Mouse (Mus musculus) heart, embryonic 13.5 days (tissue): ENCODE measurements around the gene Scfd2. TPM values are rescaled to one million over a fixed set of nuclear protein-coding genes. Genes with fewer than 3 reads are reported as not detected.
A peak's percentile ranks its signal among the peaks of the same experiment; 100 is the strongest.

Experiments
- ATAC-seq: fragments of 200-750 bp; cut with Nextera tagmentation; 2 replicates; pipeline ENCODE4 v1.8.0; 2017; ENCODE audit warnings: moderate TSS enrichment; ENCODE audit not compliant: insufficient number of reproducible peaks, low FRiP score, low TSS enrichment; ENCODE audit errors: extremely low read depth
- H3K27ac ChIP-seq: fragments of 300-500 bp; sonication (generic); replicated peaks from 2 replicates; pipeline ENCODE4 v1.5.1; 2015; ENCODE audit warnings: moderate library complexity, mild to moderate bottlenecking, inconsistent platforms
- H3K27me3 ChIP-seq: fragments of 300-500 bp; sonication (generic); replicated peaks from 2 replicates; pipeline ENCODE4 v1.6.1; 2015; ENCODE audit warnings: mild to moderate bottlenecking, inconsistent platforms
- H3K36me3 ChIP-seq: fragments of 300-500 bp; sonication (generic); 2 replicates; pipeline ENCODE4 v1.6.1; 2015; ENCODE audit warnings: mild to moderate bottlenecking, inconsistent platforms
- H3K4me1 ChIP-seq: fragments of 300-500 bp; sonication (generic); 2 replicates; pipeline ENCODE4 v1.6.1; 2015; ENCODE audit warnings: inconsistent platforms
- H3K4me2 ChIP-seq: fragments of 300-500 bp; sonication (generic); 2 replicates; pipeline ENCODE4 v1.6.1; 2015; ENCODE audit warnings: inconsistent platforms, mild to moderate bottlenecking, moderate library complexity
- H3K4me3 ChIP-seq: fragments of 300-500 bp; sonication (generic); 2 replicates; pipeline ENCODE4 v1.5.1; 2015; ENCODE audit warnings: moderate library complexity, mild to moderate bottlenecking, inconsistent platforms
- H3K9ac ChIP-seq: fragments of 300-500 bp; sonication (generic); 2 replicates; pipeline ENCODE4 v1.6.1; 2015; ENCODE audit warnings: inconsistent platforms, mild to moderate bottlenecking, moderate library complexity
- H3K9me3 ChIP-seq: fragments of 300-500 bp; sonication (generic); 2 replicates; pipeline ENCODE4 v1.6.1; 2016; ENCODE audit warnings: inconsistent platforms
- WGBS: fragments of 180-500 bp; shearing (Covaris S2); methylation state at CpG from one replicate; pipeline ENCODE4 v1.1.7; 2015; ENCODE audit warnings: mixed read lengths; 5-methylcytosine and 5-hydroxymethylcytosine counted together
- polyA plus RNA-seq: library from polyadenylated mRNA; unstranded; fragments of >200 nt; fragmentation: Nextera tagmentation; extraction: Ambion mirVana; gene quantifications from 2 replicates; pipeline ENCODE4 v1.2.1, GENCODE M21; 2015

Scfd2 gene
- polyA plus RNA-seq, 1 experiment from 2014 or later, result 12.4 TPM

GRCm38 (mm10) chr5:74291575-74291974, 240.0 kb downstream of the Scfd2 start:
- Histone ChIP-seq H3K27ac (peak overlapping the region; percentile 87), H3K4me3 (no peak overlapping the region), H3K4me1 (peaks cover 40% of the 10 kb centered on the region), H3K9me3 (no peaks in the 10 kb centered on the region), H3K27me3 (no peaks in the 10 kb centered on the region), H3K36me3 (no peaks in the 10 kb centered on the region), H3K4me2 (peak overlapping the region; percentile 38), H3K9ac (peak overlapping the region; percentile 58; the same call in 1 of the 2 replicates)
- WGBS, result 47% methylated on average over 9 of the region's 9 CpGs
- no peak for ATAC-seq

DNA sequence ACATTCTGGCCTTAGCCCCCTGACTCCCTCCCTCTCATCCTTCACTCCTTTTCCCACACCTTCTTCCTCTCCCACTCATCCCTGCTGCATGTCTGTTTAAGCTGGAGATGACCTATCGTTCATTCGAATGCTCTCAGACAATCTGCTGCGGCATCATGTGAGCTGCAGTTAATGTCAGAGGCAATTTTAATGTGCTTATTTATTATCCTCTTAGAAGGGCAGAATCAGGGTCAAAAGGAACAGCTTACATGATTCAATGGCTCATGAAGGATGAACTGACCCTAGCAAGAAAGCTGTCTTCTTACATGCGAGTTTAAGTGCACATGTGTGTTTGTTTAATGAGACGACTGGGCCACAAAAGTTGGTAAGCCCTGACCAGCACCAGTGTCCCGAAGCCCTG, 241.6 kb downstream of the Scfd2 start:
- Histone ChIP-seq H3K9ac (no peak overlapping the region), H3K4me2 (no peak overlapping the region), H3K4me1 (peaks cover 46% of the 10 kb centered on the region), H3K27ac (no peak overlapping the region), H3K4me3 (no peak overlapping the region), H3K27me3 (no peaks in the 10 kb centered on the region), H3K9me3 (no peaks in the 10 kb centered on the region), H3K36me3 (no peaks in the 10 kb centered on the region)
- WGBS, result 87% methylated on average over 6 of the region's 6 CpGs
- no peak for ATAC-seq

DNA sequence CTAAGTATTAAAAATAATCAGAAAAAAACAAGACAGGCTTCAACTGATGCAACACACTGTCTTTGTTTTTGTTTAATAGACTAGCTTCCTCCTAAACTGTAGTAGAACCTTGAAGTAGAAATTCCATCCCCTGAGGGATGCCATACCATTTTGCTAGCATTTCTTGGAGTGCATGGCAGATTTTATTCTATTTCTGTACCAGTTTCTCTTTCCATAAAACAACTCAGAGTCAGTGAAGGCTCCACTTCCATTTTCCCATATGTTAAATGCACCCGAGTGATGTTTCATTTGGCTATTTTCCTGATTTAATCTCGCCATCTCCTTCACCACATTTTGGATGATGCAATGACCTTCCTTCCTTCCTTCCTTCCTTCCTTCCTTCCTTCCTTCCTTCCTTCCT, 243.4 kb downstream of the Scfd2 start:
- ATAC-seq, result no peak
- Histone ChIP-seq H3K27ac (no peak overlapping the region), H3K9ac (no peak overlapping the region), H3K36me3 (no peaks in the 10 kb centered on the region), H3K4me2 (no peak overlapping the region), H3K4me1 (peaks cover 50% of the 10 kb centered on the region), H3K4me3 (no peak overlapping the region), H3K9me3 (no peaks in the 10 kb centered on the region), H3K27me3 (no peaks in the 10 kb centered on the region)
- WGBS, result 70% methylated on average over 2 of the region's 2 CpGs

DNA sequence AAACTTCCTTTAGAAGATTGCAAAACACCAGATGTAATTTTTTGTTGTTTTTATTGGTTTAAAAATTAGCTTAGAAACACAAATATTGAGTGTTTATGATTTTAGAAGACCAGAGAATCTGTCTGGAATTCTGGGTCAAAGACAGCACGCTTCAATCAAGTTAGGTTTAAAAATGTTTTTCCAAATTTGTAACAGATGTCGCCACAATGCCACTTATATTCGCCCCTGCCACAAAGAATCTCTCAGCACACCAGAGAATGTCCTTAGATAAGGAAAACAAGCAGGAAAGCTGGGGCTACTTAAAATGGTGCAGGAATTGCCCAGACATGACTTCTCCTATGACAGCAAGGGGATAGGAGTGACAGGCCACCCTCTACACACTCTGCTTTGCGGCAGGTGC, 245.3 kb downstream of the Scfd2 start:
- Histone ChIP-seq H3K9me3 (no peaks in the 10 kb centered on the region), H3K27ac (no peak overlapping the region), H3K9ac (no peak overlapping the region; the same call in 1 of the 2 replicates)

GRCm38 (mm10) chr5:74285764-74286163, 245.8 kb downstream of the Scfd2 start:
- 46% methylated on average over 7 of the region's 7 CpGs for WGBS
- no peak for ATAC-seq
- H3K9me3 ChIP-seq, result no peaks in the 10 kb centered on the region
- 0 out of 2 replicates have a peak overlapping the region, but pooled peaks have one; percentile 43 for H3K27ac ChIP-seq
- peaks cover 47% of the 10 kb centered on the region for H3K4me1 ChIP-seq
- no peak overlapping the region for H3K4me2 ChIP-seq
- H3K9ac ChIP-seq, result no peak overlapping the region
- no peaks in the 10 kb centered on the region for H3K36me3 ChIP-seq
- no peaks in the 10 kb centered on the region for H3K27me3 ChIP-seq
- H3K4me3 ChIP-seq, result no peak overlapping the region

More for the DNA sequence above, 245.3 kb downstream of the Scfd2 start:
- no peak overlapping the region for H3K4me3 ChIP-seq
- H3K4me1 ChIP-seq, result peaks cover 44% of the 10 kb centered on the region
- 43% methylated on average over 4 of the region's 4 CpGs for WGBS
- no peak for ATAC-seq
- H3K27me3 ChIP-seq, result no peaks in the 10 kb centered on the region
- no peaks in the 10 kb centered on the region for H3K36me3 ChIP-seq
- no peak overlapping the region for H3K4me2 ChIP-seq

- Histone ChIP-seq H3K4me2 (no peak overlapping the region), H3K9me3 (no peaks in the 10 kb centered on the region), H3K9ac (no peak overlapping the region), H3K4me1 (peaks cover 48% of the 10 kb centered on the region), H3K27ac (no peak overlapping the region), H3K36me3 (no peaks in the 10 kb centered on the region), H3K27me3 (no peaks in the 10 kb centered on the region), H3K4me3 (no peak overlapping the region)
- 84% methylated on average over 2 of the region's 2 CpGs for WGBS
- no peak for ATAC-seq
Observed at GRCm38 (mm10) chr5:74285289-74285688, 246.3 kb downstream of the Scfd2 start.

DNA sequence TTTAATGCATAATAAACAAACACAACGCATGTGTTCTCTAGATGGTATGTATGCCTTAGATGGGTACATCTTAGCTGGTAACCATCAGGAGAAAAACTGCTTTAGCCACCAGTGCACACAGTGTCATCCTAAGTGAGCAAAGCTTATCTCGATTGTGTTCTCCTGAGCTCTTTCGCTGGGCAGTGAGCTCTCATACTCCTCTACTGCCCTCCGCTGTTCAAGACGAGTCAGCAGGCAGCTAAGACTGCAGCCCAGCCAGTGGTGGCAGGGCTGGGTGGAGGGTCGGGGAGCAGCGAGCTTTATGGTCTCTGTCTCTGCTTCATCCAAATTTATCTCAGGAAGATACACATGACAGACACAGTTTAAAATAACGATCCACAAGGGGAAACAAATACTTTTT, 248.0 kb downstream of the Scfd2 start:
- no peaks in the 10 kb centered on the region for H3K27me3 ChIP-seq
- H3K9me3 ChIP-seq, result no peaks in the 10 kb centered on the region
- no peak overlapping the region for H3K4me3 ChIP-seq
- no peaks in the 10 kb centered on the region for H3K36me3 ChIP-seq
- no peak overlapping the region for H3K4me2 ChIP-seq
- WGBS, result 31% methylated on average over 8 of the region's 8 CpGs
- H3K4me1 ChIP-seq, result peaks cover 60% of the 10 kb centered on the region
- no peak for ATAC-seq
- H3K9ac ChIP-seq, result no peak overlapping the region
- H3K27ac ChIP-seq, result no peak overlapping the region

- Histone ChIP-seq H3K9ac (no peak overlapping the region), H3K27ac (peak overlapping the region; percentile 17; the same call in 1 of the 2 replicates), H3K27me3 (no peaks in the 10 kb centered on the region; the same call in 1 of the 2 replicates), H3K4me3 (no peak overlapping the region), H3K4me1 (peaks cover 60% of the 10 kb centered on the region), H3K9me3 (no peaks in the 10 kb centered on the region), H3K4me2 (no peak overlapping the region), H3K36me3 (no peaks in the 10 kb centered on the region)
- WGBS, result 66% methylated on average over 8 of the region's 8 CpGs
- no peak for ATAC-seq
Observed at GRCm38 (mm10) chr5:74281480-74281879, 250.1 kb downstream of the Scfd2 start.

DNA sequence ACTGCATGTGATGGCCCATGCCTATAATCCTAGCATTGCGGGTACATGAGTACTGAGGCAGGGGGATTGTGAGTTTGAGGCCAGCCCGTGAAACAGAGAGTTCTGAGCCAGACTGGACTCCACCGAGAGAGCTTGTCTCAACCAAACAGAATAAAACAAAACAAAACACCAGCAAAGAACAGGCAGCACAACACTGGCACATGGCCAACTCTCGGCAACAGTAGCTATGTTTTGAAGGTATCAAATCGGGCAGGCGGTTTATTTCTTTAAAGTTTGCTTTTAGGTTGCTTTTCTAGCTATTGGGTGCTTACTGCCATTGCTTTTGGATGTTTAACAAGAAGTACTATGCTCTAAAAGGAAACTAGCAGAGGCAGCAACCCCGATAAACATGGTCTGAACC, 251.9 kb downstream of the Scfd2 start:
- Histone ChIP-seq H3K4me2 (no peak overlapping the region), H3K9me3 (no peaks in the 10 kb centered on the region), H3K27me3 (no peaks in the 10 kb centered on the region; the same call in 1 of the 2 replicates), H3K36me3 (no peaks in the 10 kb centered on the region), H3K27ac (no peak overlapping the region), H3K4me3 (no peak overlapping the region), H3K4me1 (peaks cover 42% of the 10 kb centered on the region), H3K9ac (no peak overlapping the region)
- 67% methylated on average over 7 of the region's 7 CpGs for WGBS
- no peak for ATAC-seq

- H3K4me2 ChIP-seq, result no peak overlapping the region
- H3K27me3 ChIP-seq, result no peaks in the 10 kb centered on the region; the same call in 1 of the 2 replicates
- peaks cover 43% of the 10 kb centered on the region for H3K4me1 ChIP-seq
- no peaks in the 10 kb centered on the region for H3K36me3 ChIP-seq
- WGBS, result 69% methylated on average over 7 of the region's 7 CpGs
- ATAC-seq, result no peak
- H3K27ac ChIP-seq, result no peak overlapping the region
- no peak overlapping the region for H3K4me3 ChIP-seq
- H3K9ac ChIP-seq, result 0 out of 2 replicates have a peak overlapping the region, but pooled peaks have one; percentile 33
- no peaks in the 10 kb centered on the region for H3K9me3 ChIP-seq
Observed at GRCm38 (mm10) chr5:74278428-74278827, 253.1 kb downstream of the Scfd2 start.

GRCm38 (mm10) chr5:74277712-74278111, 253.8 kb downstream of the Scfd2 start:
- no peak for ATAC-seq
- WGBS, result 3% methylated on average over 3 of the region's 3 CpGs

DNA sequence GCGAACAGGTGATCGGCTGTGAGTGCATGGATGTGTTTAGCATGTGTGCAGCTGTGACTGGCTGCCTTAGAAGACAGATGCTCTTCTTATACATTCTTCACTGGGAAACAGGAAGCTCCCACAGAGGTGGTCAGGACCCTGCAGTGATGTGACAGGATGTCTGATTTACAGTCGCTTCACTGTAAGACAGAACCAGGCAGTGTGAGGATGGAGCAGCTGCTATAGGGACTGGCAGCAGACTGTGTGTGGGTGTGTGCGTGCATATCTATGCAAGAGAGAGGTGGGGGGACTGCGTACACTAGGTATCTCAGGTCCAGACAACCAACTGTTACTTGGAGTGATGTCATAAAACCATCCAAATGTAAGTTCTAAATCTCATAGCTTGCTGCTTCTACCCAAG, 254.3 kb downstream of the Scfd2 start:
- peaks cover 46% of the 10 kb centered on the region for H3K4me1 ChIP-seq
- no peak for ATAC-seq
- WGBS, result 71% methylated on average over 5 of the region's 5 CpGs
- H3K27me3 ChIP-seq, result no peaks in the 10 kb centered on the region; the same call in 1 of the 2 replicates
- no peaks in the 10 kb centered on the region for H3K36me3 ChIP-seq
- no peak overlapping the region for H3K4me3 ChIP-seq
- H3K4me2 ChIP-seq, result no peak overlapping the region
- H3K27ac ChIP-seq, result 0 out of 2 replicates have a peak overlapping the region, but pooled peaks have one; percentile 10
- no peaks in the 10 kb centered on the region for H3K9me3 ChIP-seq
- no peak overlapping the region for H3K9ac ChIP-seq

More at GRCm38 (mm10) chr5:74277712-74278111, 253.8 kb downstream of the Scfd2 start:
- no peaks in the 10 kb centered on the region for H3K9me3 ChIP-seq
- peaks cover 46% of the 10 kb centered on the region for H3K4me1 ChIP-seq
- H3K4me2 ChIP-seq, result no peak overlapping the region
- H3K27ac ChIP-seq, result 0 out of 2 replicates have a peak overlapping the region, but pooled peaks have one; percentile 10
- peak overlapping the region; percentile 61; the same call in 1 of the 2 replicates for H3K9ac ChIP-seq
- no peaks in the 10 kb centered on the region for H3K36me3 ChIP-seq
- no peaks in the 10 kb centered on the region; the same call in 1 of the 2 replicates for H3K27me3 ChIP-seq
- no peak overlapping the region for H3K4me3 ChIP-seq
